In genomic region chr12:107724467-107724866, GRCm38 (mm10) we compare ENCODE assay signal across 21 mouse cellular contexts.
DNase-seq lines count a peak whose midpoint lies in the region; ATAC-seq and TF ChIP-seq lines count a peak whose summit lies in the region.
"Had no signal": no experiment of that assay in that cellular context is flagged by ENCODE, and none has a peak within 500 bp of the region (broad histone marks: within the 10 kb centered on the region; RNA-seq: fewer than 3 reads in every experiment).

No protein-coding gene starts in this region.

- no peak for DNase-seq in forebrain, embryonic 10.5 days (ENCODE audit: extremely low spot score, low spot score)
- no peak for DNase-seq in forebrain, postnatal 0 days
- DNase-seq in midbrain, embryonic 10.5 days (ENCODE audit: low spot score): peak; percentile 44
- DNase-seq in midbrain, postnatal 0 days (ENCODE audit: low spot score): no peak
- no peak for DNase-seq in adrenal gland, adult 2 months
- DNase-seq in testis, postnatal 10 days (ENCODE audit: low spot score): no peak
- DNase-seq: adrenal gland, postnatal 36 days; cerebellum, adult 11-12 months; cerebellum, postnatal 10 days; kidney, adult 9 months; kidney, postnatal 25 days; layer of hippocampus, postnatal 36 days; liver, postnatal 0 days; thymus, postnatal 4 days had no signal

- WGBS in forebrain, embryonic 10.5 days: 50% methylated on average over 8 of the region's 8 CpGs
- 51% methylated on average over 8 of the region's 8 CpGs for WGBS in forebrain, postnatal 0 days
- 33% methylated on average over 8 of the region's 8 CpGs for WGBS in midbrain, embryonic 10.5 days
- 27% methylated on average over 8 of the region's 8 CpGs for WGBS in midbrain, postnatal 0 days
- 28% methylated on average over 8 of the region's 8 CpGs for WGBS in embryonic facial prominence, embryonic 13.5 days
- 23% methylated on average over 8 of the region's 8 CpGs for WGBS in midbrain, embryonic 15.5 days

- no peak overlapping the region for H3K4me2 ChIP-seq in forebrain, postnatal 0 days (ENCODE audit: low read depth)
- H3K4me2 ChIP-seq in midbrain, postnatal 0 days (ENCODE audit: low read depth, low read length, poor library complexity, severe bottlenecking): no peak overlapping the region
- no peak overlapping the region for H3K4me2 ChIP-seq in embryonic facial prominence, embryonic 13.5 days
- no peak overlapping the region for H3K4me2 ChIP-seq in midbrain, embryonic 15.5 days
- H3K4me2 ChIP-seq: limb, embryonic 12.5 days; liver, embryonic 11.5 days had no signal

- no peak overlapping the region for H3K9ac ChIP-seq in forebrain, postnatal 0 days
- no peak overlapping the region for H3K9ac ChIP-seq in midbrain, postnatal 0 days (replicated peaks; ENCODE audit: low read length, poor library complexity, severe bottlenecking)
- no peak overlapping the region for H3K9ac ChIP-seq in embryonic facial prominence, embryonic 13.5 days
- no peak overlapping the region for H3K9ac ChIP-seq in midbrain, embryonic 15.5 days
- H3K9ac ChIP-seq: limb, embryonic 12.5 days; liver, postnatal 0 days had no signal

- no peak for TF ChIP-seq CTCF in forebrain, postnatal 0 days (IDR thresholded peaks at IDR 0.05; ENCODE audit: low read depth)
- no peak for TF ChIP-seq CTCF in midbrain, postnatal 0 days (IDR thresholded peaks at IDR 0.05)

- H3K4me1 ChIP-seq in forebrain, embryonic 10.5 days: peaks cover 25% of the 10 kb centered on the region
- H3K4me1 ChIP-seq in forebrain, postnatal 0 days (ENCODE audit: insufficient read depth): no peaks in the 10 kb centered on the region
- peaks cover 29% of the 10 kb centered on the region for H3K4me1 ChIP-seq in midbrain, embryonic 10.5 days
- H3K4me1 ChIP-seq in midbrain, postnatal 0 days (ENCODE audit: insufficient read depth, low read length): peaks cover 10% of the 10 kb centered on the region; the same call in 1 of the 2 replicates
- H3K4me1 ChIP-seq in embryonic facial prominence, embryonic 13.5 days: peaks cover 46% of the 10 kb centered on the region
- H3K4me1 ChIP-seq in midbrain, embryonic 15.5 days: peaks cover 19% of the 10 kb centered on the region
- H3K4me1 ChIP-seq: heart, embryonic 10.5 days had no signal

- H3K36me3 ChIP-seq in forebrain, embryonic 10.5 days (replicated peaks): no peaks in the 10 kb centered on the region
- H3K36me3 ChIP-seq in forebrain, postnatal 0 days (ENCODE audit: insufficient read depth): no peaks in the 10 kb centered on the region
- H3K36me3 ChIP-seq in midbrain, embryonic 10.5 days: no peaks in the 10 kb centered on the region
- H3K36me3 ChIP-seq in midbrain, postnatal 0 days (ENCODE audit: insufficient read depth, low read length): no peaks in the 10 kb centered on the region
- H3K36me3 ChIP-seq in embryonic facial prominence, embryonic 13.5 days: no peaks in the 10 kb centered on the region
- H3K36me3 ChIP-seq in midbrain, embryonic 15.5 days (replicated peaks): no peaks in the 10 kb centered on the region
- H3K36me3 ChIP-seq: heart, embryonic 10.5 days; limb, embryonic 12.5 days had no signal

- peak overlapping the region; percentile 58; the same call in 1 of the 2 replicates for H3K27ac ChIP-seq in forebrain, embryonic 10.5 days
- H3K27ac ChIP-seq in forebrain, postnatal 0 days (ENCODE audit: low read depth, low read length): no peak overlapping the region
- peak overlapping the region; percentile 77 for H3K27ac ChIP-seq in midbrain, embryonic 10.5 days (replicated peaks)
- no peak overlapping the region for H3K27ac ChIP-seq in midbrain, postnatal 0 days (ENCODE audit: low read depth, low read length)
- H3K27ac ChIP-seq in embryonic facial prominence, embryonic 13.5 days: peak overlapping the region; percentile 48; the same call in 1 of the 2 replicates
- H3K27ac ChIP-seq in midbrain, embryonic 15.5 days: peak overlapping the region; percentile 53; the same call in 1 of the 2 replicates
- H3K27ac ChIP-seq: heart, embryonic 10.5 days; limb, embryonic 12.5 days had no signal

- H3K4me3 ChIP-seq in forebrain, embryonic 10.5 days: no peak overlapping the region
- no peak overlapping the region for H3K4me3 ChIP-seq in forebrain, postnatal 0 days (ENCODE audit: low read depth, low read length)
- H3K4me3 ChIP-seq in midbrain, embryonic 10.5 days: no peak overlapping the region
- no peak overlapping the region for H3K4me3 ChIP-seq in midbrain, postnatal 0 days (ENCODE audit: low read depth, low read length)
- no peak overlapping the region for H3K4me3 ChIP-seq in embryonic facial prominence, embryonic 13.5 days
- no peak overlapping the region for H3K4me3 ChIP-seq in midbrain, embryonic 15.5 days
- H3K4me3 ChIP-seq: heart, embryonic 10.5 days; limb, embryonic 12.5 days had no signal

- 0 out of 2 replicates have a peak, but pooled peaks cover 6% of the 10 kb centered on the region for H3K9me3 ChIP-seq in forebrain, embryonic 10.5 days
- no peaks in the 10 kb centered on the region for H3K9me3 ChIP-seq in forebrain, postnatal 0 days (ENCODE audit: low read length)
- H3K9me3 ChIP-seq in midbrain, embryonic 10.5 days (replicated peaks): no peaks in the 10 kb centered on the region; the same call in 1 of the 2 replicates
- H3K9me3 ChIP-seq in midbrain, postnatal 0 days (ENCODE audit: low read length): no peaks in the 10 kb centered on the region
- H3K9me3 ChIP-seq in embryonic facial prominence, embryonic 13.5 days: no peaks in the 10 kb centered on the region
- H3K9me3 ChIP-seq in midbrain, embryonic 15.5 days: no peaks in the 10 kb centered on the region

- ATAC-seq in forebrain, postnatal 0 days: no peak
- ATAC-seq in midbrain, postnatal 0 days (ENCODE audit: low FRiP score): no peak
- ATAC-seq in embryonic facial prominence, embryonic 13.5 days (ENCODE audit: insufficient number of reproducible peaks, insufficient read depth, low FRiP score, low TSS enrichment, low read depth): no peak
- ATAC-seq in midbrain, embryonic 15.5 days (replicated peaks): peak; percentile 39; the same call in 1 of the 2 replicates
- ATAC-seq: forebrain, embryonic 14.5 days; liver, postnatal 0 days; lung, postnatal 0 days had no signal

- peaks cover 10% of the 10 kb centered on the region; the same call in 1 of the 2 replicates for H3K27me3 ChIP-seq in forebrain, embryonic 10.5 days (ENCODE audit: poor library complexity, severe bottlenecking)
- no peaks in the 10 kb centered on the region for H3K27me3 ChIP-seq in forebrain, postnatal 0 days (ENCODE audit: insufficient read depth, low read length)
- H3K27me3 ChIP-seq in midbrain, embryonic 10.5 days (ENCODE audit: low read depth, poor library complexity, severe bottlenecking): peaks cover 9% of the 10 kb centered on the region; the same call in 1 of the 2 replicates
- H3K27me3 ChIP-seq in midbrain, postnatal 0 days (ENCODE audit: insufficient read depth, low read length): no peaks in the 10 kb centered on the region
- H3K27me3 ChIP-seq in embryonic facial prominence, embryonic 13.5 days: no peaks in the 10 kb centered on the region
- H3K27me3 ChIP-seq in midbrain, embryonic 15.5 days (replicated peaks): 0 out of 2 replicates have a peak, but pooled peaks cover 4% of the 10 kb centered on the region
- H3K27me3 ChIP-seq: limb, embryonic 12.5 days had no signal

Comparison
In these comparisons a context has a peak if more than half of its experiments do, and no peak if none do; other contexts are left out.
1. H3K27ac ChIP-seq: peak in forebrain, embryonic 10.5 days (single experiment), midbrain, embryonic 10.5 days (single experiment), embryonic facial prominence, embryonic 13.5 days (single experiment) and midbrain, embryonic 15.5 days (single experiment); none in forebrain, postnatal 0 days (single experiment) and midbrain, postnatal 0 days (single experiment).